Mouse (Mus musculus) midbrain, embryonic 14.5 days (tissue): ENCODE results near the gene Zfp933. TPM values are rescaled to one million over a fixed set of nuclear protein-coding genes. Genes with fewer than 3 reads are reported as not detected.

Experiments used
- ATAC-seq: fragments of 200-750 bp; cut with Nextera tagmentation; 2 replicates; pipeline ENCODE4 v1.8.0; 2017; ENCODE audit warnings: moderate number of reproducible peaks, moderate library complexity; ENCODE audit not compliant: low FRiP score, low TSS enrichment
- DNase-seq: peaks from one replicate; pipeline ENCODE4 v3.0.0-alpha.2; 2015
- H3K27ac ChIP-seq: fragments of 300-500 bp; sonication (generic); replicated peaks from 2 replicates; pipeline ENCODE4 v1.5.1; 2014; ENCODE audit warnings: mild to moderate bottlenecking, low read depth, low read length, moderate library complexity
- H3K27me3 ChIP-seq: fragments of 300-500 bp; sonication (generic); 2 replicates; pipeline ENCODE4 v1.6.1; 2014; ENCODE audit warnings: low read length, control low read depth, mixed read lengths; ENCODE audit not compliant: control insufficient read depth, insufficient read depth
- H3K36me3 ChIP-seq: fragments of 300-500 bp; sonication (generic); 2 replicates; pipeline ENCODE4 v1.6.1; 2014; ENCODE audit warnings: low read length, control low read depth; ENCODE audit not compliant: control insufficient read depth, insufficient read depth
- H3K4me1 ChIP-seq: fragments of 300-500 bp; sonication (generic); 2 replicates; pipeline ENCODE4 v1.6.1; 2014; ENCODE audit warnings: mild to moderate bottlenecking, antibody characterized with exemption, low read length, control low read depth; ENCODE audit not compliant: control insufficient read depth, insufficient read depth
- H3K4me2 ChIP-seq: fragments of 300-500 bp; sonication (generic); 2 replicates; pipeline ENCODE4 v1.6.1; 2014; ENCODE audit warnings: mild to moderate bottlenecking, low read length, moderate library complexity
- H3K4me3 ChIP-seq: fragments of 300-500 bp; sonication (generic); replicated peaks from 2 replicates; pipeline ENCODE4 v1.5.1; 2014; ENCODE audit warnings: low read depth, low read length
- H3K9ac ChIP-seq: fragments of 300-500 bp; sonication (generic); replicated peaks from 2 replicates; pipeline ENCODE4 v1.6.1; 2014; ENCODE audit warnings: mild to moderate bottlenecking, low read length, moderate library complexity
- H3K9me3 ChIP-seq: fragments of 300-500 bp; sonication (generic); 2 replicates; pipeline ENCODE4 v1.6.1; 2016; ENCODE audit warnings: low read length, control low read depth, mixed read lengths; ENCODE audit not compliant: control insufficient read depth
- WGBS: fragments of 180-500 bp; shearing (Covaris S2); extraction: QIAGEN DNeasy Blood & Tissue Kit; methylation state at CpG from one replicate; pipeline ENCODE4 v1.1.7; 2014; 5-methylcytosine and 5-hydroxymethylcytosine counted together
- polyA plus RNA-seq: library from polyadenylated mRNA; unstranded; fragments of >200 nt; fragmentation: Nextera tagmentation; extraction: Ambion mirVana; gene quantifications from 2 replicates; pipeline ENCODE4 v1.2.1, GENCODE M21; 2014

Zfp933 gene
- polyA plus RNA-seq: 8.7 and 10.9 TPM in 2 replicates

DNA sequence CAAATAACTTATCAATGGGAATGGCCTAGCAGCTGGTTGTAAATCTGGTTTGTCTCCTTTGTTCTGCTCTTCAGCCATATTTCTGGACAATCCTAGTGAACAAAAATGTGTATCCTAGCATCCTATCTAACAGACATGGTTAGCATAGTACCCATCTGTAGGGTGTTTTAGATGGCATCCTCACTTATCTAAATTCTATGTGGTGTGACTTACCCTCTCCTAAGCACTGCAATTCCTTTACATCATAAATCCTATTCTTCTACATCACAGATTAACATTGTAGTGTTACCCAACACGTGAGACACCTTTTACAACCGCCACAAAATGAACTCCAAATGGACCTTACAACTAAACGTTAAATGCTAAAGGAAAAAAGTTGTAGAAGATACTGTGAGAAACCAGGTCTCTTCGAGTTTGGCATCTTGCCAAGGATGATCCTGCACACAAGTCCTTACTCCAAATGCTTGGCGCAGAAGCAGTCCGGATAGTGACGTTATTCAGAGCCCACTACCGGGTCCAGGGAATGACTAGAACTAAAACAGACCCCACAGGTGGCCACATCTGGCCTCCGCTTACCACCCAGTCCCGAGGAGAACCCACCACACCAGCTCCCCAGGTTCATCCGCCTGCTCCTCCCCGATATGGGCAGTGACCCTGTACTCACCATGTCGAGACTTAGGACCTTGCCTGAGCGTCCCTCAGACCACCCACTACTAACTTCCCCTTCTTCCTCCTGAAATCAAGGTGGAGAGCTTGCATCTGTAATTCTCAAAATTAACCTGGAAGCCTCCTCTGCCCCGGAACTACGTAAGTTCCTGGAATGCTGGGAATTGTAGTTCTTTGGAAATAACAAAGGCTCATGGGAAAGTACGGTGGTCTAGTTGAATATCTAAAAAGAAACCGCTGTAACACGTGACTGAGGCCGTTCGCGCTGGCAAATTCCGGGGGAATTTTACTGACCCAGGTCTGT is at the start of gene Zfp933:
Gene Zfp933, minus strand, starts transcription at position 753 of the 970 bp plus-strand sequence.
- Histone ChIP-seq H3K27me3 (no peaks in the 10 kb centered on the region), H3K9ac (peak within 1 kb of the TSS; percentile 72), H3K36me3 (peaks cover 11% of the 10 kb centered on the region; the same call in 1 of the 2 replicates), H3K4me2 (peak within 1 kb of the TSS; percentile 57), H3K9me3 (peaks cover 11% of the 10 kb centered on the region; the same call in 1 of the 2 replicates), H3K4me1 (peaks cover 11% of the 10 kb centered on the region; the same call in 1 of the 2 replicates), H3K27ac (no peak within 1 kb of the TSS), H3K4me3 (peak within 1 kb of the TSS; percentile 73)
- 5% methylated on average over 23 of the region's 23 CpGs for WGBS
- DNase-seq: peak; percentile 96
- ATAC-seq: peak; percentile 90

DNA sequence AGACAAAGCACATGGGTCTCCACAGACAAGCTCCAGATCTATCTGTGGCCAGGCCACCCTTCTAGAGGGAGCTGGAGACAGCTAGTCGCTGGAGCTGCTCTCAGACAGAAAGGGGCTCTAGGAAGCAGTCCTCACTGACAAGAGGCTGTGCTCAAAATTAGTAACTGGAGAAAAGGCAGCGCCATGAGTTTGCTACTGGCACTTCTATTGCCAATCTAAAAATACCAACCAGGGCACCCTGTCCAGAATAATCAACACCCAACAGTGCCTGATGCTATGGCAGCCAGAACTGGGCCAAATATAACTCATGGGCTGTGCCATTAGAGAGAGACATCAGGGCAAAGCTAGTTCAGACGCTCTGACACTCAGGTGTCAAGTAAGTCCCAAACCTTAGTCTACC is 49.2 kb upstream of the Zfp933 start:
- H3K4me2 ChIP-seq: no peak overlapping the region
- H3K4me1 ChIP-seq: no peaks in the 10 kb centered on the region
- 90% methylated on average over 3 of the region's 3 CpGs for WGBS
- H3K27ac ChIP-seq: no peak overlapping the region
- H3K4me3 ChIP-seq: no peak overlapping the region
- no peak overlapping the region for H3K9ac ChIP-seq
- peaks cover 95% of the 10 kb centered on the region for H3K36me3 ChIP-seq
- H3K9me3 ChIP-seq: no peaks in the 10 kb centered on the region
- ATAC-seq (no peak), DNase-seq (no peak)
- H3K27me3 ChIP-seq: no peaks in the 10 kb centered on the region

DNA sequence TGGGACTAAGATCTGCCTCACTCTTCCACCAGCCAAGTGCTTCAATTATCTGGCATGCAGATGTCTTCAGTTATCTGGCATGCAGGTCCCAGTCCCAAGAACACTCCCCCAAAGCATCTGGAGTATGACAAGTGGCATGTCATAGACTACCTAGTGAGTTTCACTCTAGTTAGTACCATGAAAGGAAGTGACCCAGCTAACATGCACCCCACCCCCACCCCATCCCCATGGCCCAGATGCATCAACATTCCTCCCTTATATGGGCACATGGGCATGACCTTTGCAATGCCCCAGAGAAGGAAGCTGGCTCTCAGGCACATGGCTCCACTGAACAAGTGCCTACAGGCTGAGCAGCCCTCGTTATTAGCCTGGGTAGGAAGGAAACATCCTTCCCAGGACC is 48.2 kb upstream of the Zfp933 start:
- no peak for ATAC-seq
- no peaks in the 10 kb centered on the region for H3K9me3 ChIP-seq
- WGBS: 86% methylated on average over 1 of the region's 1 CpGs
- H3K9ac ChIP-seq: no peak overlapping the region
- H3K27ac ChIP-seq: no peak overlapping the region
- H3K4me3 ChIP-seq: no peak overlapping the region
- no peak overlapping the region for H3K4me2 ChIP-seq
- H3K4me1 ChIP-seq: no peaks in the 10 kb centered on the region
- no peak for DNase-seq
- H3K36me3 ChIP-seq: peaks cover 95% of the 10 kb centered on the region
- H3K27me3 ChIP-seq: no peaks in the 10 kb centered on the region

DNA sequence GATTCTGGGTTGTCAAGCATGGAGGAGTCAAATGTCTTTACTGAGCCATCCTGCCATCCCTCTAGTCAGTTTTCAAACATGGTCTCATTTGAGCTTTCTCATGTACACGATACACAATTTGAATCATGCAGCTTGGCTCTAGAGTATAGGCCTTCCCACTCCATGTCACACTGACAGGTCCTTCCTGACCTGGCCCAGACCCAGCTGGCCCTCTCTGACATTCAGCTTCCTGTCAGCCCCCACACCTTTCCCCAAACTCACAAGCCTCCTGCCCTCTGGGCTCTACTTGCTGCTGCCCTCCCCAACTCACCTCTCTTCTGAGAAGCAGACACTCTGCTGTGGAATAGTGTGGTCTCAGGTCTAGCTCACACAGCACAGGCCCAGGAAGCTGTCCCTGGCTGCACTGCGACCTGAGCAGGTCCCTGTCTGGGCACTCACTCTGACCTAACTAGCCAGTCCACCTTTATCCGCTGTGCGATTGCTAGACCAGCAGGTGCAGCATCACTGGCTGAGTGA is 47.7 kb upstream of the Zfp933 start:
- Histone ChIP-seq H3K4me2 (no peak overlapping the region), H3K9me3 (no peaks in the 10 kb centered on the region), H3K27me3 (no peaks in the 10 kb centered on the region), H3K4me3 (no peak overlapping the region), H3K27ac (no peak overlapping the region), H3K36me3 (peaks cover 96% of the 10 kb centered on the region), H3K4me1 (no peaks in the 10 kb centered on the region), H3K9ac (no peak overlapping the region)
- 92% methylated on average over 4 of the region's 4 CpGs for WGBS
- ATAC-seq (no peak), DNase-seq (no peak)

DNA sequence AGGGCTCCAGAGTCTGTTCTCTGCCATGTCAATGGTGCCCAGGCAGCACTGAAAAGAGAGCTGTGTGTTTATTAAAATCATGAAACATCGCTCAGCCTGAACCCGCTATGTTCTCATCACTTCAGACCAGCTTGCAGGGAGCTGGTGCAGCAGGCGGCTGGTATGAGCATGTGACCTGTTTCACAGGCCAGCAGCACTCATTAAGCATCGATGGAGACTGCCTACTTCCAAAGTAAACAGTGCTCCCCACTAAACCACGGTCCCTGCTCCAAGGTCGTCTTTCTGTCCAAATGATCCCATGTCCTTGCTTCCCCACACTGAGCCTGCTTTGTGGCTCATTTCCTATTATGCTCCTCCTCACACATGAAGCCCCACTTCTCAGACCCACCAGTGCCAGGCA is 42.2 kb upstream of the Zfp933 start:
- no peak overlapping the region for H3K4me3 ChIP-seq
- 94% methylated on average over 6 of the region's 6 CpGs for WGBS

DNA sequence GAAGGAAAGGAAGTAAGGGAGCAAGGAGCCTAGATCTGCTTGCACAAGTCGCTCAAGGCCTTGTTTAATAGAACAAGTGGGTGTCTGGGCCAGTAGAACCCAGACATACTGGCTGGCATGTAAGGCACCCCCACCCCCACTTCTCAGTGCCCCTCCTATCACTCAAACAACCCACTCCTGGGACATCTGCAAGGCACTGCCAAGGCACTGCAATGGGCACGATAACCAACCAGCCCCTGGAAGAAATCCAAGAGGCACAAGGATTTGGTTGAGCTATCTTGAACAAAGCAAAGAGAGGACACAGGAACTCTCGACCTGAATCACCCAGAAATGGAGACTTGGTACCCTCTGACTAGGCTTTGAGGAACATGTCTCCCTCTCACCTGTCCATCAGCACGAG is 40.1 kb upstream of the Zfp933 start:
- Histone ChIP-seq H3K4me2 (no peak overlapping the region), H3K4me3 (no peak overlapping the region), H3K36me3 (peaks cover 91% of the 10 kb centered on the region), H3K27me3 (no peaks in the 10 kb centered on the region), H3K9me3 (no peaks in the 10 kb centered on the region), H3K9ac (no peak overlapping the region), H3K27ac (no peak overlapping the region), H3K4me1 (no peaks in the 10 kb centered on the region)
- WGBS: 85% methylated on average over 4 of the region's 4 CpGs
- ATAC-seq (no peak), DNase-seq (no peak)

More for the DNA sequence above, 42.2 kb upstream of the Zfp933 start:
- no peak overlapping the region for H3K27ac ChIP-seq
- DNase-seq (no peak), ATAC-seq (no peak)
- no peaks in the 10 kb centered on the region for H3K27me3 ChIP-seq
- no peaks in the 10 kb centered on the region for H3K4me1 ChIP-seq
- H3K9me3 ChIP-seq: no peaks in the 10 kb centered on the region
- peaks cover 91% of the 10 kb centered on the region for H3K36me3 ChIP-seq
- no peak overlapping the region for H3K4me2 ChIP-seq
- no peak overlapping the region for H3K9ac ChIP-seq

DNA sequence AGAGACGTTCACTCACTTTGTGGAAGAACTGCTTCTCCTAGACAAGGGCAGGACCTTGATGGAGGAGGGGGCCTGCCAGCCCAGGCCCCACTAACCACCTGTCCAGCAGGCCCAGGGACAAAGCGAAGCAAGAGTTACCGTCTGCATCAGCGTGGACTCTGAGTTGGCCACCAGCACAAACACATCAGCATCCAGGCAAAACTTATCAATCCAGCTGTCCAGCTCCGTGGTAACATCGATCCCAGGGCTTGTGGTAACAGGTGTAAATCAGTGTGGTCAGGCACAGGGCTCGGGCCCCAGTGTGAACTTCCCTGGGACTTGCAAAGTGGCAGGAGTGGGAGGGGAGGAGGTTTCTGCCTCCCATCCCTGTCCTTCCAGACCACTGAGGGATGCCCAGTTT is 39.1 kb upstream of the Zfp933 start:
- Histone ChIP-seq H3K27ac (no peak overlapping the region), H3K4me1 (no peaks in the 10 kb centered on the region), H3K4me2 (no peak overlapping the region), H3K9ac (no peak overlapping the region), H3K27me3 (no peaks in the 10 kb centered on the region), H3K36me3 (peaks cover 91% of the 10 kb centered on the region), H3K4me3 (no peak overlapping the region), H3K9me3 (no peaks in the 10 kb centered on the region)
- 95% methylated on average over 7 of the region's 7 CpGs for WGBS
- DNase-seq (no peak), ATAC-seq (no peak)

DNA sequence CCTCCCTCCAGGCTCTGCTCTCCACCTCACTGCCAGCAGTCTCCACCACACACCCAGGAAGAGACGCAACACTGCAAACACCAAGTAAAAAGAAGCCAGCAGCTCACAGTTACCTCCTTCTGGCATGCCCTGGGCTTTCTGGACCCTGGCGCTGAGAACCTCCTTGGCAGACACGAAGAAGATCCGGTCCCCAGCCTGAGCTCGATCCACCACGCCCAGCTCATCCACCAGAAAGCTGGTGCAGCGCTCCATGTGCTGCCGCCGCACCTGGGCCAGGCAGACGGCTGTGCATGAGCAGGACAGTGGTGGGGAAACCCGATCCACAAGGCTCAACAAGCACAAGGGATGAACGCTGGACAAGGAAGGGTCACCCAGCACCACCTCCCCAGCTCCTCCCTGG is 38.0 kb upstream of the Zfp933 start:
- WGBS: 95% methylated on average over 12 of the region's 12 CpGs
- no peak overlapping the region for H3K4me2 ChIP-seq
- no peaks in the 10 kb centered on the region for H3K9me3 ChIP-seq
- DNase-seq: no peak
- peaks cover 95% of the 10 kb centered on the region for H3K36me3 ChIP-seq
- ATAC-seq: no peak
- no peak overlapping the region for H3K9ac ChIP-seq
- H3K27ac ChIP-seq: no peak overlapping the region
- no peaks in the 10 kb centered on the region for H3K27me3 ChIP-seq
- no peak overlapping the region for H3K4me3 ChIP-seq
- no peaks in the 10 kb centered on the region for H3K4me1 ChIP-seq
